Mouse (Mus musculus) stomach, postnatal 0 days (tissue): ENCODE data around the gene Zfp513. TPM values are rescaled to one million over a fixed set of nuclear protein-coding genes. Genes with fewer than 3 reads are reported as not detected.
A peak's percentile ranks its signal among the peaks of the same experiment; 100 is the strongest.
"Not testable (repeated sequence)": the region's sequence is repeated elsewhere in the genome, so short reads cannot be mapped to it uniquely, and the experiment has no call there.

Experiments used
- ATAC-seq: fragments of 200-750 bp; cut with Nextera tagmentation; 2 replicates; pipeline ENCODE4 v1.8.0; 2017; ENCODE audit not compliant: low FRiP score, low TSS enrichment
- DNase-seq: peaks from one replicate; pipeline ENCODE4 v3.0.0-alpha.2; 2016; ENCODE audit warnings: low spot score
- H3K27ac ChIP-seq: fragments of 300-500 bp; sonication (generic); replicated peaks from 2 replicates; pipeline ENCODE4 v1.5.1; 2014; ENCODE audit warnings: mild to moderate bottlenecking, control low read depth
- H3K27me3 ChIP-seq: fragments of 300-500 bp; sonication (generic); 2 replicates; pipeline ENCODE4 v1.6.1; 2014; ENCODE audit warnings: low read length; ENCODE audit not compliant: control insufficient read depth, insufficient read depth
- H3K36me3 ChIP-seq: fragments of 300-500 bp; sonication (generic); 2 replicates; pipeline ENCODE4 v1.6.1; 2014; ENCODE audit warnings: low read length, mixed read lengths; ENCODE audit not compliant: control insufficient read depth, insufficient read depth
- H3K4me1 ChIP-seq: fragments of 300-500 bp; sonication (generic); replicated peaks from 2 replicates; pipeline ENCODE4 v1.6.1; 2014; ENCODE audit warnings: antibody characterized with exemption; ENCODE audit not compliant: control insufficient read depth, insufficient read depth
- H3K4me2 ChIP-seq: fragments of 300-500 bp; sonication (generic); replicated peaks from 2 replicates; pipeline ENCODE4 v1.6.1; 2014; ENCODE audit warnings: low read depth, mild to moderate bottlenecking, control low read depth, moderate library complexity
- H3K4me3 ChIP-seq: fragments of 300-500 bp; sonication (generic); 2 replicates; pipeline ENCODE4 v1.5.1; 2014; ENCODE audit warnings: low read depth, low read length, control low read depth
- H3K9ac ChIP-seq: fragments of 300-500 bp; sonication (generic); 2 replicates; pipeline ENCODE4 v1.6.1; 2014; ENCODE audit warnings: mild to moderate bottlenecking, low read length, control low read depth, mixed read lengths
- H3K9me3 ChIP-seq: fragments of 300-500 bp; sonication (generic); 2 replicates; pipeline ENCODE4 v1.6.1; 2016; ENCODE audit warnings: low read length; ENCODE audit not compliant: control insufficient read depth
- CTCF ChIP-seq: IDR thresholded peaks from 2 replicates; pipeline ENCODE4 v1.5.1; 2016; ENCODE audit warnings: antibody characterized with exemption, low read depth, mild to moderate bottlenecking, moderate library complexity
- EP300 ChIP-seq: optimal IDR thresholded peaks from 2 replicates; pipeline ENCODE3; 2016; ENCODE audit warnings: antibody characterized with exemption
- WGBS: fragments of 180-500 bp; shearing (Covaris S2); extraction: QIAGEN DNeasy Blood & Tissue Kit; methylation state at CpG from one replicate; pipeline ENCODE4 v1.1.7; 2014; 5-methylcytosine and 5-hydroxymethylcytosine counted together
- polyA plus RNA-seq: library from polyadenylated mRNA; unstranded; fragments of >200 nt; fragmentation: Nextera tagmentation; extraction: Ambion mirVana; gene quantifications from 2 replicates; pipeline ENCODE4 v1.2.1, GENCODE M21; 2015

Gene Zfp513
- polyA plus RNA-seq, 1 experiment from 2014 or later: 4.8 TPM

DNA sequence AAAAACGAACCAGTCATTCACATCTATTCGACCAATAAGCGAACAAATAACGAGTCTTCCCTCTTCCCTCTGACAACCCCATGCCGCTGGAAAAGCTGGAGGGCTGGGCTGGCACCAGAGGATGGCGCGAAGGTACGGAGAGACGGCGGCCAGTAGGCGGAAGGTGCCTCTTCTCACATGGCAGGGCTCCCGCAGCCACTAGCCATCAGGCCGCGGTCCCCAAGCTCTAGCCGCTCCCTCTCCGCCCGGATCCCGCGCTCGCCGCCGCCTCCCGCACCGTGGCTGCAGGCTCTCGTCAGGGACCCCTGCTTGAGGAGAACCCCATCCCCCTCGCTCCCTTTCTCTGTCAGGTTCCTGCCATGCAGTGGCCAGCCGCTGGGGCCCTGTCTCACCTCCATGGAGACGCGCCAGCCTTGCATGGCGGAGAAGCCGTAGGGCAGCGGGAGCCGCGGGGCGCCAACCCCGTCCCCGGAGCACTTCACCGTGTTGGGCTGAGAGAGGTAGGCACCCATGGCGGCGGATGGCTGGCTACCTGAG, 17.9 kb upstream of the Zfp513 start:
- H3K36me3 ChIP-seq: no peaks in the 10 kb centered on the region
- H3K4me3 ChIP-seq: peak overlapping the region; percentile 92
- H3K9me3 ChIP-seq: no peaks in the 10 kb centered on the region
- no peaks in the 10 kb centered on the region for H3K27me3 ChIP-seq
- H3K4me1 ChIP-seq: 0 out of 2 replicates have a peak, but pooled peaks cover 2% of the 10 kb centered on the region
- TF ChIP-seq CTCF: no peak
- no peak for TF ChIP-seq EP300
- peak overlapping the region; percentile 93 for H3K27ac ChIP-seq
- peak overlapping the region; percentile 84 for H3K9ac ChIP-seq
- peak overlapping the region; percentile 93 for H3K4me2 ChIP-seq
- DNase-seq (no peak), ATAC-seq (peak; percentile 62)
- WGBS: under 1% methylated on average over 40 of the region's 40 CpGs

DNA sequence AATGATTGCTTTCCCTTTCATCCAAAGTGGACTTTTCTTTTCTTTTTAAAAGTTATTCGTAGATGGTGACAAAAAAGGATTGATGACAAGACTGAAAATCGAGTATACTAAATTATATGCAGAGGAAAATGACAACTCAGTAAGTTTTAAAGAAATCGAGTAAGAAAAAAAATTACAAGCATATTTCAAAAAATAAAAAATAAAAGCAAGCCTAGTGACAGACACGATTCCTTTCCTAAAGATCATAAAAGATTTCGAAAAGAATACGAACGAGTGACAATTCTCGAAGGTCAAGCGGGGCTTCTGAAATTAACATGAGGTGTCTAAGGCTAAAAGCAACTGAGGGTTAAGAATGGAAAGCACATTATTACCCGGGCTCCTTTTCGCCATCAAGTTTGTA, 17.4 kb upstream of the Zfp513 start:
- Histone ChIP-seq H3K27me3 (no peaks in the 10 kb centered on the region), H3K9ac (peak overlapping the region; percentile 84), H3K4me2 (peak overlapping the region; percentile 93), H3K4me1 (0 out of 2 replicates have a peak, but pooled peaks cover 2% of the 10 kb centered on the region), H3K36me3 (no peaks in the 10 kb centered on the region), H3K9me3 (no peaks in the 10 kb centered on the region), H3K27ac (peak overlapping the region; percentile 93), H3K4me3 (peak overlapping the region; percentile 92)
- DNase-seq (no peak), ATAC-seq (no peak)
- TF ChIP-seq CTCF (no peak), EP300 (no peak)
- WGBS: 1% methylated on average over 11 of the region's 11 CpGs

- Histone ChIP-seq H3K4me2 (peak overlapping the region; percentile 93), H3K27ac (no peak overlapping the region), H3K9me3 (no peaks in the 10 kb centered on the region), H3K4me3 (peak overlapping the region; percentile 92), H3K27me3 (no peaks in the 10 kb centered on the region), H3K9ac (no peak overlapping the region), H3K36me3 (no peaks in the 10 kb centered on the region), H3K4me1 (0 out of 2 replicates have a peak, but pooled peaks cover 2% of the 10 kb centered on the region)
- DNase-seq: no peak
- TF ChIP-seq CTCF: peak; percentile 58
- no peak for TF ChIP-seq EP300
- 2% methylated on average over 2 of the region's 2 CpGs for WGBS
- no peak for ATAC-seq
These were observed 17.0 kb upstream of the Zfp513 start for GRCm38 (mm10) chr5:31219070-31219469.

GRCm38 (mm10) chr5:31218294-31218693, 16.2 kb upstream of the Zfp513 start:
- no peak overlapping the region for H3K9ac ChIP-seq
- H3K4me3 ChIP-seq: no peak overlapping the region
- no peaks in the 10 kb centered on the region for H3K27me3 ChIP-seq
- ATAC-seq (no peak), DNase-seq (no peak)
- 55% methylated on average over 7 of the region's 7 CpGs for WGBS
- H3K36me3 ChIP-seq: no peaks in the 10 kb centered on the region
- no peaks in the 10 kb centered on the region for H3K9me3 ChIP-seq
- H3K4me1 ChIP-seq: 0 out of 2 replicates have a peak, but pooled peaks cover 2% of the 10 kb centered on the region
- no peak overlapping the region for H3K4me2 ChIP-seq
- no peak overlapping the region for H3K27ac ChIP-seq
- TF ChIP-seq CTCF (no peak), EP300 (no peak)

DNA sequence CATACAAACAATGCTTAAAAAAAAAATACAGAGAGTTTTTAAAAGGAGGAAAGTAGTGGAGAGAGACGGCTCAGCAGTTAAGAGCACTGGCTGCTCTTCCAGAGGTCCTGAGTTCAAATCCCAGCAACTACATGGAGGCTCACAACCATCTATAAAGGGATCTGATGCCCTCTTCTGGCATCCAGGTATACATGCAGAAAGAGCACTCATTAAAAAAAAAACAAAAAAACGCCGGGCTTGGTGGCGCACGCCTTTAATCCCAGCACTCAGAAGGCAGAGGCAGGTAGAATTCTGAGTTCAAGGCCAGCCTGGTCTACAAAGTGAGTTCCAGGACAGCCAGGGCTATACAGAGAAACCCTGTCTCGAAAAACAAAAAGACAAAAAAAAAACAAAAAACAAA, 14.5 kb upstream of the Zfp513 start:
- H3K27me3 ChIP-seq, H3K9me3 ChIP-seq, H3K4me3 ChIP-seq, DNase-seq, ATAC-seq, H3K36me3 ChIP-seq, H3K9ac ChIP-seq, H3K4me1 ChIP-seq, H3K4me2 ChIP-seq, H3K27ac ChIP-seq: not testable (repeated sequence)
- TF ChIP-seq CTCF: 0 out of 2 replicates have a peak, but pooled peaks have one; percentile 24
- 87% methylated on average over 6 of the region's 6 CpGs for whole genome bisulfite sequencing

GRCm38 (mm10) chr5:31204421-31204820, 2.3 kb upstream of the Zfp513 start:
- Histone ChIP-seq H3K4me1 (no peaks in the 10 kb centered on the region), H3K9ac (no peak overlapping the region), H3K27me3 (no peaks in the 10 kb centered on the region), H3K27ac (no peak overlapping the region), H3K4me2 (no peak overlapping the region), H3K4me3 (no peak overlapping the region), H3K36me3 (peaks cover 15% of the 10 kb centered on the region), H3K9me3 (peaks cover 5% of the 10 kb centered on the region)
- ATAC-seq (no peak), DNase-seq (no peak)
- no peak for TF ChIP-seq EP300
- no peak for TF ChIP-seq CTCF
- WGBS: 94% methylated on average over 6 of the region's 6 CpGs
